Mouse (Mus musculus) forebrain, embryonic 16.5 days (tissue): ENCODE measurements around the gene Pfpl. TPM values are rescaled to one million over a fixed set of nuclear protein-coding genes. Genes with fewer than 3 reads are reported as not detected.

Experiments used
- ATAC-seq: fragments of 200-750 bp; cut with Nextera tagmentation; 2 replicates; pipeline ENCODE4 v1.8.0; 2017; ENCODE audit warnings: mild to moderate bottlenecking, moderate library complexity
- H3K27ac ChIP-seq: fragments of 300-500 bp; sonication (generic); 2 replicates; pipeline ENCODE4 v1.5.1; 2014; ENCODE audit warnings: low read length, control low read depth
- H3K27me3 ChIP-seq: fragments of 300-500 bp; sonication (generic); replicated peaks from 2 replicates; pipeline ENCODE4 v1.6.1; 2014; ENCODE audit warnings: low read length; ENCODE audit not compliant: control insufficient read depth, insufficient read depth
- H3K36me3 ChIP-seq: fragments of 300-500 bp; sonication (generic); 2 replicates; pipeline ENCODE4 v1.6.1; 2014; ENCODE audit not compliant: control insufficient read depth, insufficient read depth
- H3K4me1 ChIP-seq: fragments of 300-500 bp; sonication (generic); replicated peaks from 2 replicates; pipeline ENCODE4 v1.6.1; 2014; ENCODE audit warnings: low read length; ENCODE audit not compliant: control insufficient read depth, insufficient read depth
- H3K4me2 ChIP-seq: fragments of 300-500 bp; sonication (generic); 2 replicates; pipeline ENCODE4 v1.6.1; 2014; ENCODE audit warnings: mild to moderate bottlenecking, low read length, control low read depth
- H3K4me3 ChIP-seq: fragments of 300-500 bp; sonication (generic); replicated peaks from 2 replicates; pipeline ENCODE4 v1.5.1; 2014; ENCODE audit warnings: mild to moderate bottlenecking, low read length, control low read depth
- H3K9ac ChIP-seq: fragments of 300-500 bp; sonication (generic); replicated peaks from 2 replicates; pipeline ENCODE4 v1.6.1; 2014; ENCODE audit warnings: low read depth, low read length, control low read depth
- H3K9me3 ChIP-seq: fragments of 300-500 bp; sonication (generic); 2 replicates; pipeline ENCODE4 v1.6.1; 2016; ENCODE audit warnings: low read length; ENCODE audit not compliant: control insufficient read depth
- WGBS: fragments of 180-500 bp; shearing (Covaris S2); extraction: QIAGEN DNeasy Blood & Tissue Kit; methylation state at CpG from one replicate; pipeline ENCODE4 v1.1.7; 2014; 5-methylcytosine and 5-hydroxymethylcytosine counted together
- polyA plus RNA-seq: library from polyadenylated mRNA; unstranded; fragments of >200 nt; fragmentation: Nextera tagmentation; extraction: Ambion mirVana; gene quantifications from 2 replicates; pipeline ENCODE4 v1.2.1, GENCODE M21; 2015

Gene Pfpl
- polyA plus RNA-seq, result not detected in 2 replicates

DNA sequence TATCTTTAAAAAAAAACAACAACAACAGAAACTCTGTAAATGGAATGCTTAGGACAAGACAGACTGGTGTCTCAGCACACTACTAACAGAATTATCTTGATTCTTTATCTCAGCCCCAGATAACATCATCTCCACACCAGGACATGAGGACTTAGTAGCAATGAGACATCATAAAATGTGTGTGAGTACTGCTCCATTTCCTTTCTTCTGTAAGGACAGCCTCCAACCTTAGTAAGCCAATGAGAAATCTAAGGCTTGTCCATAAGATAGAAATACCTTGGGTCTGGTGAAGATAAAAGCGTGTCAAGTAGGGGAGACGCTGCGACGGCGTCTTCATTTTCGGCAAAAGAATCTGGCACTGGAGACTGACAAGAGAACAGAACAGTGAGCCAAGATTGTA, at the start of gene Pfpl:
Gene Pfpl, plus strand, starts transcription at position 301 of the 400 bp plus-strand sequence.
- no peak for ATAC-seq
- H3K27ac ChIP-seq, result no peak within 1 kb of the TSS
- 96% methylated on average over 6 of the region's 6 CpGs for WGBS

DNA sequence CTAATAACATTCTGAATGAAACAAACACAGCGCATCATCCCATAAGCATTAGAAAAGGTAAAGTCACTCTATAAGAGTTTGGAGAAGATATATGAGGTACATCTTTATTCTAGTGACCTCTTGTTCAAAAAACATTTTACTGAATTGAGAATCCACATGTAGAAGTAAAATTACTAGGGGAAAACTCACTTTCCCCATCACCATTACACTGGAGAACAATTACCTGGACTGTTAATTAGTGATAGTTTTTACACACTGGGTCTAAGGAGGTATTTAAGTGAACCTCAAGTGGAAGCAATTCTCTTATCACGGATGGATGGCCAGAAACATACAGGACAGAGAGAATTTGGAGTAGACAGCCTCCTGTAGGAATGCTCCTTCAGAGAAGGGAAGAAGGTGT, 40.7 kb upstream of the Pfpl start, which contains the start of gene Olfr1440:
Gene Olfr1440, plus strand, starts transcription at position 301 of the 400 bp plus-strand sequence.
- H3K9me3 ChIP-seq, result no peaks in the 10 kb centered on the region
- 78% methylated on average over 2 of the region's 2 CpGs for WGBS
- H3K4me2 ChIP-seq, result no peak within 1 kb of the TSS
- H3K4me3 ChIP-seq, result no peak within 1 kb of the TSS
- no peaks in the 10 kb centered on the region for H3K27me3 ChIP-seq
- no peaks in the 10 kb centered on the region for H3K36me3 ChIP-seq
- no peak within 1 kb of the TSS for H3K9ac ChIP-seq
- no peak for ATAC-seq
- H3K4me1 ChIP-seq, result no peaks in the 10 kb centered on the region
- H3K27ac ChIP-seq, result no peak within 1 kb of the TSS

More for the DNA sequence above, at the start of gene Pfpl:
- H3K36me3 ChIP-seq, result no peaks in the 10 kb centered on the region
- no peaks in the 10 kb centered on the region for H3K9me3 ChIP-seq
- H3K9ac ChIP-seq, result no peak within 1 kb of the TSS
- H3K4me3 ChIP-seq, result no peak within 1 kb of the TSS
- no peak within 1 kb of the TSS for H3K4me2 ChIP-seq
- no peaks in the 10 kb centered on the region for H3K4me1 ChIP-seq
- H3K27me3 ChIP-seq, result no peaks in the 10 kb centered on the region

DNA sequence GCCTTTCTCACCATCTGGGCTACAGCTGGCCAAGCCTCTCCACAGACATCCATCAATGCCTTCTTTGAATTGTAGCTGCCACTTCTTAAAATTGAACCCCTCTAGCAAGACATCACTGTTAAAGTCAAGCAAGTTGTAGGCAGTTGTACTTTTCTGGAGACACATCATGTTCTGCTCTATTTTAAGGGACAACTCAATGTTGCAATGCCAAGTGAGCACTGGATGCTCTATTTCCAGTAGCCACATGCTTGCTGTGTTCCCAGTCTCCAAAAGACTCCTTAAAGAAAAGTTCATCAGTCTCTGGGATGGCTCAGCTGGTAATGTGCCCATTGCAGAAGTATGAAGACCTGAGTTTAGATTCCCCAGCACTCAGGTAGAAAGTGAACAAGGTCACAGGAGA, 14.0 kb upstream of the Pfpl start:
- Histone ChIP-seq H3K9me3 (no peaks in the 10 kb centered on the region), H3K4me2 (no peak overlapping the region), H3K27me3 (no peaks in the 10 kb centered on the region), H3K4me3 (no peak overlapping the region), H3K36me3 (no peaks in the 10 kb centered on the region), H3K4me1 (no peaks in the 10 kb centered on the region), H3K9ac (no peak overlapping the region), H3K27ac (no peak overlapping the region)
- ATAC-seq, result no peak

- no peak within 1 kb of the TSS for H3K27ac ChIP-seq
- H3K27me3 ChIP-seq, result no peaks in the 10 kb centered on the region
- no peak within 1 kb of the TSS for H3K9ac ChIP-seq
- ATAC-seq, result no peak
- no peak within 1 kb of the TSS for H3K4me2 ChIP-seq
- no peaks in the 10 kb centered on the region for H3K4me1 ChIP-seq
- no peaks in the 10 kb centered on the region for H3K36me3 ChIP-seq
- H3K4me3 ChIP-seq, result no peak within 1 kb of the TSS
- H3K9me3 ChIP-seq, result no peaks in the 10 kb centered on the region
These were observed 10.3 kb upstream of the Pfpl start, which contains the start of gene Olfr1441 for GRCm38 (mm10) chr19:12417361-12417760. TSS of gene Olfr1441 (plus strand) at chr19:12417433.

DNA sequence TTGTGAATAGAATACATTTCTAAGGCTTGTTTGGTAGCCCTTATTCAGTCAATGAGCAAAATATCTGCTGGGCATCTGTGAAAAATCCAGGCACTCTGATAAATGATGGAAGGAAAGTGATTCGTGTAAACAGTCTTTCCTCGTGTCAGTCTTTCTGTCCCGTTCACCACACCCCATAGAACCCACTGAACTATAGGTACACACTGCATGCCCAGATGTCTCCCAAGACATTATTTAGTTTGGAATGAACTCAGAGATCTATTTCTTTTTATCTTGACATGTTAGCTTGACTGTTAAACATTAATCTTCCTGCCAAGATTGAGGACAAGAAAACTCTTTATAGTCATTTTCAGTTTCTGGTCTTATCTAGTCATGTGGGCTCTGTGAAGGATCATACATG, 9.4 kb upstream of the Pfpl start:
- Histone ChIP-seq H3K27ac (no peak overlapping the region), H3K27me3 (no peaks in the 10 kb centered on the region), H3K4me2 (no peak overlapping the region), H3K4me3 (no peak overlapping the region), H3K4me1 (no peaks in the 10 kb centered on the region), H3K36me3 (no peaks in the 10 kb centered on the region), H3K9ac (no peak overlapping the region), H3K9me3 (no peaks in the 10 kb centered on the region)
- no peak for ATAC-seq
- 92% methylated on average over 3 of the region's 3 CpGs for WGBS

DNA sequence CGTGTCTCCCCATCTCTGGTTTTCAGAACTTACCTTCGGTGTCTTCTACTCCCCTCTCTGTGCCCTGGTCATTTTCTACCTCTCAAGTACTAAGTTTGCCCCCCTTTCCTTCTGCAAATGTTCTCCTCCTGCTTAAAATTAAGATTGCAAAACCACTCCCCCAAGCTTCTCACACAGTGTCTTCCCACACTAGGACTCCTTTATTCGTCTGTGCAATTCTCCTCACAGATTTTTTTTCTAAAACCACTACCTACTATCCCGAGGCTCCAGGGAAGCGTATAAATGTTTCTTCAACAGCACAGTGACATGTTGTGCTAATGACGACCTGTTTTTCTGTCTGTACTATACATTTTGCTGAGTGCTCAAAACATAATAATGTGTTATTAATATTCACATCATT, 7.2 kb upstream of the Pfpl start:
- Histone ChIP-seq H3K9ac (no peak overlapping the region), H3K36me3 (no peaks in the 10 kb centered on the region), H3K4me1 (no peaks in the 10 kb centered on the region), H3K4me2 (no peak overlapping the region), H3K27me3 (no peaks in the 10 kb centered on the region), H3K27ac (no peak overlapping the region), H3K9me3 (no peaks in the 10 kb centered on the region), H3K4me3 (no peak overlapping the region)
- WGBS, result 73% methylated on average over 6 of the region's 6 CpGs
- ATAC-seq, result no peak

DNA sequence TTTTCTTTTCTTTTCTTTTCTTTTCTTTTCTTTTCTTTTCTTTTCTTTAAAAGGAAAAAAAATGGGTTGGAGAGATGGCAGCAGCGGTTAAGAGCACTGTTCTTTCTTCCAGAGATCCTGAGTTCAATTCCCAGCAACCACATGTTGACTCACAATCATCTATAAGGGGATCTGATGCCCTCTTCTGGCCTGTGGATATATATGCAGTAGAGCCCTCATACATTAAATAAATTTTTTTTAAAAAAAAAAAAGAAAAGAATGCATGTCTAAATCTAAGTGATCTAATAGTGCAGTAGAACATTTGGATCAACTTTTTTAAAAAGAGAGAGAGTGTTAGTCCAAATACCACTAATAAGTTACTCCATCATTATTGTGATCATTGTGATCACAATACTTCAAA, 6.0 kb upstream of the Pfpl start:
- H3K4me1 ChIP-seq, result no peaks in the 10 kb centered on the region
- ATAC-seq, result no peak
- no peak overlapping the region for H3K4me2 ChIP-seq
- H3K36me3 ChIP-seq, result no peaks in the 10 kb centered on the region
- H3K27ac ChIP-seq, result no peak overlapping the region
- no peak overlapping the region for H3K4me3 ChIP-seq
- no peaks in the 10 kb centered on the region for H3K27me3 ChIP-seq
- H3K9me3 ChIP-seq, result no peaks in the 10 kb centered on the region
- WGBS, result 82% methylated on average over 1 of the region's 1 CpGs
- H3K9ac ChIP-seq, result no peak overlapping the region

- 93% methylated on average over 5 of the region's 5 CpGs for WGBS
- no peak overlapping the region for H3K4me3 ChIP-seq
- ATAC-seq, result no peak
- no peaks in the 10 kb centered on the region for H3K36me3 ChIP-seq
- no peak overlapping the region for H3K4me2 ChIP-seq
- no peaks in the 10 kb centered on the region for H3K9me3 ChIP-seq
- H3K4me1 ChIP-seq, result no peaks in the 10 kb centered on the region
- no peaks in the 10 kb centered on the region for H3K27me3 ChIP-seq
- no peak overlapping the region for H3K9ac ChIP-seq
- H3K27ac ChIP-seq, result no peak overlapping the region
These were observed 604 bp upstream of the Pfpl start for GRCm38 (mm10) chr19:12427101-12427500.

GRCm38 (mm10) chr19:12433033-12433432, 5.3 kb downstream of the Pfpl start:
- peak; percentile 69 for ATAC-seq
- Histone ChIP-seq H3K36me3 (no peaks in the 10 kb centered on the region), H3K9me3 (no peaks in the 10 kb centered on the region), H3K4me1 (no peaks in the 10 kb centered on the region), H3K4me2 (no peak overlapping the region), H3K27me3 (no peaks in the 10 kb centered on the region), H3K27ac (no peak overlapping the region), H3K4me3 (no peak overlapping the region), H3K9ac (no peak overlapping the region)
- 2% methylated on average over 2 of the region's 2 CpGs for WGBS

DNA sequence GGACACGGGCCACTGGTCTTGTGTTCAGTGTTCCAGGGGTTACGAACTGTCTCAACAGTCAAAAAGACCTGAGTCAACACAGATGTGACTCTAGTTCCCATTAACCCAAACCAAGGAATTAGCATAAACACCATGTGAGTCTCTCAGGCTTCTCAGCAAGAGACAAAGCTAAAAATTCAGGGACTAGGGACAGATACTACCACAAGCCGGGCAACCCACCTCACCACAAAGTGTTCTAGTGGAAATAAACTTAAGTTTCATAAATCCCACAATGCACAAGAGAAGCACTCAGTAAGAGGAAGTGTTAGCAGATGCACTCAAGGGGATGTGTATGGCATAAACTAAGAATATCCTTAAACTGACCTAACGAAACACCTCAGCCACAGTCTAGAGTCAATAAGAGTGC, 7.3 kb downstream of the Pfpl start:
- Histone ChIP-seq H3K36me3 (no peaks in the 10 kb centered on the region), H3K4me1 (no peaks in the 10 kb centered on the region), H3K27me3 (no peaks in the 10 kb centered on the region), H3K27ac (no peak overlapping the region), H3K4me2 (no peak overlapping the region), H3K4me3 (no peak overlapping the region), H3K9ac (no peak overlapping the region), H3K9me3 (no peaks in the 10 kb centered on the region)
- WGBS, result 94% methylated on average over 4 of the region's 4 CpGs
- no peak for ATAC-seq
